ENCODE assay signal across 8 mouse cellular contexts in the genomic region with DNA sequence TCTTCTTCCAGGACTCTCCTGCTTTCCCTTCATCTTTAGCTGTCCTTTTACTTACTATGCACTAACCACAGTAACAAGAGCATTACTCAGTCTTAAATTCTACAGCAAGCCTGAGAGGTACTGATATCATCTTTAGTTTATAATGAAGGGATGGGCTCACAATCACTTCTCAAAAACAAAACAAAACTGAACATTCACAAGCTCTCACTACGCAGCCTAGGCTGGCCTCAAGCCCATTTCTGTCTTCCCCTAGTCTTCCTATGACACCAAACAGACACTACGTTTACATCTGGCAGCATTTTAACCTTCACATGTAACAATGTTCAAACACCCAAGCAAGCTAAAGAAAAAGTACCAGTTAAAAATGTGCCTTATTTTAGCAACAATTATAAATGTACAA. TPM values are rescaled to one million over a fixed set of nuclear protein-coding genes. Genes with fewer than 3 reads are reported as not detected.
DNase-seq lines count a peak whose midpoint lies in the region; ATAC-seq and TF ChIP-seq lines count a peak whose summit lies in the region.

No protein-coding gene starts in this region.

- no peak for TF ChIP-seq EP300 in liver, postnatal 0 days (IDR thresholded peaks at IDR 0.05; ENCODE audit: low read depth)

- ATAC-seq in megakaryocyte, adult 5-6 weeks (ENCODE audit: poor library complexity, severe bottlenecking) = no peak
- no peak for ATAC-seq in forebrain, embryonic 15.5 days (replicated peaks)
- no peak for ATAC-seq in liver, postnatal 0 days
- ATAC-seq in stomach, embryonic 16.5 days (ENCODE audit: insufficient read depth, low FRiP score) = no peak

- H3K4me2 ChIP-seq in forebrain, embryonic 15.5 days (replicated peaks) = peak overlapping the region; percentile 85
- H3K4me2 ChIP-seq in liver, postnatal 0 days (ENCODE audit: low read depth, low read length) = peak overlapping the region; percentile 92
- peak overlapping the region; percentile 96 for H3K4me2 ChIP-seq in stomach, embryonic 16.5 days (ENCODE audit: low read depth, low read length)

- DNase-seq in liver, postnatal 0 days = no peak
- DNase-seq in adrenal gland, adult (ENCODE audit: inconsistent age in 2 of 2, low spot score in 1 of 2) = no peak
- DNase-seq in gastrocnemius, postnatal 25 days = no peak
- DNase-seq in layer of hippocampus, adult 9-11 months = no peak

- peak overlapping the region; percentile 92 for H3K9ac ChIP-seq in forebrain, embryonic 15.5 days (replicated peaks)
- H3K9ac ChIP-seq in liver, postnatal 0 days (replicated peaks) = peak overlapping the region; percentile 92
- peak overlapping the region; percentile 42; the same call in 1 of the 2 replicates for H3K9ac ChIP-seq in stomach, embryonic 16.5 days (ENCODE audit: low read length)

- H3K4me3 ChIP-seq in megakaryocyte, embryonic 14.5 days (replicated peaks) = peak overlapping the region; percentile 97
- peak overlapping the region; percentile 74 for H3K4me3 ChIP-seq in forebrain, embryonic 15.5 days
- H3K4me3 ChIP-seq in liver, postnatal 0 days (ENCODE audit: low read depth, low read length) = peak overlapping the region; percentile 80
- peak overlapping the region; percentile 99 for H3K4me3 ChIP-seq in stomach, embryonic 16.5 days (replicated peaks; ENCODE audit: low read length)

- H3K27me3 ChIP-seq in megakaryocyte, embryonic 14.5 days (replicated peaks) = peaks cover 2% of the 10 kb centered on the region
- no peaks in the 10 kb centered on the region for H3K27me3 ChIP-seq in forebrain, embryonic 15.5 days
- no peaks in the 10 kb centered on the region for H3K27me3 ChIP-seq in liver, postnatal 0 days (ENCODE audit: insufficient read depth, low read length)
- H3K27me3 ChIP-seq in stomach, embryonic 16.5 days (ENCODE audit: control insufficient read depth, insufficient read depth, low read length) = no peaks in the 10 kb centered on the region

- TF ChIP-seq CTCF in liver, postnatal 0 days (IDR thresholded peaks at IDR 0.05; ENCODE audit: low read depth) = no peak

- no peak overlapping the region for H3K27ac ChIP-seq in forebrain, embryonic 15.5 days (replicated peaks)
- no peak overlapping the region for H3K27ac ChIP-seq in liver, postnatal 0 days (ENCODE audit: low read depth)
- H3K27ac ChIP-seq in stomach, embryonic 16.5 days (ENCODE audit: low read length) = no peak overlapping the region

- peaks cover 1% of the 10 kb centered on the region for H3K9me3 ChIP-seq in megakaryocyte, embryonic 14.5 days
- no peaks in the 10 kb centered on the region for H3K9me3 ChIP-seq in forebrain, embryonic 15.5 days
- no peaks in the 10 kb centered on the region for H3K9me3 ChIP-seq in liver, postnatal 0 days (ENCODE audit: low read length)
- no peaks in the 10 kb centered on the region for H3K9me3 ChIP-seq in stomach, embryonic 16.5 days (replicated peaks; ENCODE audit: control insufficient read depth, low read length)

- peaks cover 52% of the 10 kb centered on the region for H3K4me1 ChIP-seq in megakaryocyte, embryonic 14.5 days
- H3K4me1 ChIP-seq in forebrain, embryonic 15.5 days = peaks cover 26% of the 10 kb centered on the region
- H3K4me1 ChIP-seq in liver, postnatal 0 days (ENCODE audit: insufficient read depth) = peaks cover 34% of the 10 kb centered on the region
- H3K4me1 ChIP-seq in stomach, embryonic 16.5 days (ENCODE audit: control insufficient read depth, insufficient read depth, low read length) = peaks cover 15% of the 10 kb centered on the region

- WGBS in forebrain, embryonic 15.5 days = 28% methylated on average over 2 of the region's 2 CpGs
- 20% methylated on average over 2 of the region's 2 CpGs for WGBS in liver, postnatal 0 days (ENCODE audit: insufficient replicate concordance)
- WGBS in stomach, embryonic 16.5 days = 12% methylated on average over 2 of the region's 2 CpGs

- peaks cover 5% of the 10 kb centered on the region for H3K36me3 ChIP-seq in megakaryocyte, embryonic 14.5 days (replicated peaks; ENCODE audit: low read length)
- H3K36me3 ChIP-seq in forebrain, embryonic 15.5 days = no peaks in the 10 kb centered on the region
- no peaks in the 10 kb centered on the region for H3K36me3 ChIP-seq in liver, postnatal 0 days (replicated peaks; ENCODE audit: insufficient read depth, low read length)
- H3K36me3 ChIP-seq in stomach, embryonic 16.5 days (ENCODE audit: control insufficient read depth, insufficient read depth, low read length) = no peaks in the 10 kb centered on the region

RNA-seq across cellular contexts. Expression of gene Prrc2c, which starts 1.9 kb away (rescaled TPM):
- polyA plus RNA-seq in megakaryocyte, embryonic 14.5 days (2012; ENCODE audit: insufficient read depth, low replicate concordance) = 4.8 and 10.4 TPM in 2 replicates
- total RNA-seq in megakaryocyte, adult 5-6 weeks (2015) = 175 and 178 TPM in 2 replicates
- total RNA-seq in megakaryocyte, adult 5-6 weeks (2017) = 84.4 and 125 TPM in 2 replicates
- 135 and 141 TPM in 2 replicates for polyA plus RNA-seq in forebrain, embryonic 15.5 days (2015; fragmentation: Nextera tagmentation; extraction: Ambion mirVana)
- polyA plus RNA-seq in liver, postnatal 0 days (2015; fragmentation: Nextera tagmentation; extraction: Ambion mirVana) = 29.1 and 37.3 TPM in 2 replicates
- polyA plus RNA-seq in stomach, embryonic 16.5 days (2015; fragmentation: Nextera tagmentation; extraction: Ambion mirVana) = 104 and 105 TPM in 2 replicates
- total RNA-seq in gastrocnemius, postnatal 25 days (2021) = 10 to 100 TPM; 48.9 to 52.8 TPM

Comparison
In these comparisons a context has a peak if more than half of its experiments do, and no peak if none do; other contexts are left out.
1. H3K9ac ChIP-seq: peak in every context shown above with its lines; median percentile 92 in forebrain, embryonic 15.5 days; 92 in liver, postnatal 0 days; 42 in stomach, embryonic 16.5 days.